Mouse (Mus musculus) adrenal gland, adult (tissue): ENCODE measurements around the gene Fam185a.

Source experiments
- DNase-seq, 2 experiments: peaks; one replicate each; pipeline ENCODE4 v3.0.0; 2022 to 2023; ENCODE audit warnings: low spot score in 1 of 2; ENCODE audit not compliant: inconsistent age in 2 of 2

The Fam185a gene

GRCm38 (mm10) chr5:21420609-21421008 is 4.1 kb upstream of the Fam185a start:
- DNase-seq, result peak in 1 of 2 experiments; percentile 76

GRCm38 (mm10) chr5:21426666-21427065 is 1.9 kb downstream of the Fam185a start:
- peak in 1 of 2 experiments; percentile 26 for DNase-seq

- peak in 1 of 2 experiments; percentile 31 for DNase-seq
These were observed 9.6 kb downstream of the Fam185a start for GRCm38 (mm10) chr5:21434148-21434929.

GRCm38 (mm10) chr5:21436471-21436975 is 11.8 kb downstream of the Fam185a start:
- DNase-seq, result no peak

GRCm38 (mm10) chr5:21438428-21438827 is 13.7 kb downstream of the Fam185a start:
- no peak for DNase-seq

- no peak for DNase-seq
These were observed 14.8 kb downstream of the Fam185a start for GRCm38 (mm10) chr5:21439446-21440110.

GRCm38 (mm10) chr5:21440833-21441530 is 16.2 kb downstream of the Fam185a start:
- no peak for DNase-seq

- DNase-seq, result no peak
These were observed 42.6 kb downstream of the Fam185a start for GRCm38 (mm10) chr5:21467387-21467786.

GRCm38 (mm10) chr5:21468100-21468499 is 43.3 kb downstream of the Fam185a start:
- DNase-seq, result no peak

GRCm38 (mm10) chr5:21478428-21478827 is 53.7 kb downstream of the Fam185a start:
- no peak for DNase-seq

- DNase-seq, result no peak
These were observed 55.0 kb downstream of the Fam185a start for GRCm38 (mm10) chr5:21479746-21480145.

- no peak for DNase-seq
These were observed 56.8 kb downstream of the Fam185a start for GRCm38 (mm10) chr5:21481521-21481920.

- peak; percentile 37 to 75 for DNase-seq
These were observed 57.9 kb downstream of the Fam185a start for GRCm38 (mm10) chr5:21482446-21483222.

- no peak for DNase-seq
These were observed 58.5 kb downstream of the Fam185a start for GRCm38 (mm10) chr5:21483275-21483674.

GRCm38 (mm10) chr5:21485197-21485829 is 60.6 kb downstream of the Fam185a start:
- no peak for DNase-seq

GRCm38 (mm10) chr5:21486798-21487197 is 62.0 kb downstream of the Fam185a start:
- DNase-seq, result no peak

- DNase-seq, result no peak
These were observed 62.5 kb downstream of the Fam185a start for GRCm38 (mm10) chr5:21487306-21487705.

- DNase-seq, result no peak
These were observed 63.0 kb downstream of the Fam185a start for GRCm38 (mm10) chr5:21487716-21488115.

GRCm38 (mm10) chr5:21488506-21488905 is 63.7 kb downstream of the Fam185a start:
- no peak for DNase-seq

GRCm38 (mm10) chr5:21489135-21489534 is 64.4 kb downstream of the Fam185a start:
- DNase-seq, result no peak
